ENCODE assay signal across 25 mouse cellular contexts in the genomic region with DNA sequence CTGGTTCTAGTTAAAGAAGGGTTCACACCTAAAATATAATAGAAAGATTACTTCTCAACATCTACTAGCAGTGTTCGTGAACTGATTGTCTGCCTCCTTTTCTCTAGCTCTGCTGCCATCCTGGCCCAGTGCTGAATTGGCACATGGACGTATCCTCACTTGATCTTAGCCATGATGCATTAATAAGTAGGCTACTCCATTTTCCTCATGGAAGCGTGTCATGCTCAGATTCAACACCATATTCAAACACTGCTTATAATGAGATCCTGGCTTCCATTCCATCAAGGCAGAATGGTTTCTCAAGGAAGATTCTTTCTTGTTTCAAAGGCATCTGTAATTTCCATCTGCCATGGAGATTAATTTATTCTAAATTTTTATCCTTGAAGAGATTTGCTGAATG.
"Had no signal": no experiment of that assay in that cellular context is flagged by ENCODE, and none has a peak within 500 bp of the region (broad histone marks: within the 10 kb centered on the region; RNA-seq: fewer than 3 reads in every experiment).

No protein-coding gene starts in this region.

- DNase-seq: kidney, postnatal 25 days; layer of hippocampus, adult 9-11 months; left cerebral cortex, postnatal 4 days; liver, postnatal 0 days; lung, embryonic 14.5 days; right cerebral cortex, adult 18-20 months; right cerebral cortex, postnatal 14 days; right cerebral cortex, postnatal 4 days; thymus, adult 2 months; thymus, postnatal 14 days; thymus, postnatal 4 days had no signal

- ATAC-seq: liver, postnatal 0 days; lung, postnatal 0 days; midbrain, embryonic 15.5 days had no signal

- H3K4me3 ChIP-seq: layer of hippocampus, adult 2 months; left cerebral cortex, adult 2 months; limb, embryonic 12.5 days; limb, embryonic 15.5 days; midbrain, embryonic 12.5 days; midbrain, embryonic 15.5 days; neural tube, embryonic 12.5 days; neural tube, embryonic 15.5 days had no signal

- H3K9me3 ChIP-seq: limb, embryonic 12.5 days; limb, embryonic 15.5 days; midbrain, embryonic 12.5 days; midbrain, embryonic 15.5 days; neural tube, embryonic 12.5 days; neural tube, embryonic 15.5 days had no signal

- H3K4me1 ChIP-seq: limb, embryonic 12.5 days; limb, embryonic 15.5 days; midbrain, embryonic 12.5 days; midbrain, embryonic 15.5 days; neural tube, embryonic 12.5 days; neural tube, embryonic 15.5 days had no signal

- H3K9ac ChIP-seq: limb, embryonic 12.5 days; limb, embryonic 15.5 days; liver, embryonic 14.5 days; liver, postnatal 0 days; lung, embryonic 14.5 days; midbrain, embryonic 12.5 days; midbrain, embryonic 15.5 days; neural tube, embryonic 12.5 days; neural tube, embryonic 15.5 days had no signal

- H3K27me3 ChIP-seq: limb, embryonic 12.5 days; limb, embryonic 15.5 days; midbrain, embryonic 12.5 days; midbrain, embryonic 15.5 days; neural tube, embryonic 12.5 days; neural tube, embryonic 15.5 days had no signal

- H3K36me3 ChIP-seq: limb, embryonic 12.5 days; limb, embryonic 15.5 days; midbrain, embryonic 12.5 days; midbrain, embryonic 15.5 days; neural tube, embryonic 12.5 days; neural tube, embryonic 15.5 days had no signal

- H3K4me2 ChIP-seq: limb, embryonic 12.5 days; limb, embryonic 15.5 days; liver, embryonic 11.5 days; lung, embryonic 14.5 days; midbrain, embryonic 12.5 days; midbrain, embryonic 15.5 days; neural tube, embryonic 12.5 days; neural tube, embryonic 15.5 days had no signal

- H3K27ac ChIP-seq: kidney, postnatal 0 days; layer of hippocampus, adult 2 months; left cerebral cortex, adult 2 months; limb, embryonic 12.5 days; limb, embryonic 15.5 days; liver, embryonic 14.5 days; macrophage; midbrain, embryonic 12.5 days; midbrain, embryonic 15.5 days; neural tube, embryonic 12.5 days; neural tube, embryonic 15.5 days; stomach, postnatal 0 days had no signal
